Mouse (Mus musculus) embryonic facial prominence, embryonic 14.5 days (tissue): ENCODE measurements around the gene Zdhhc12. TPM values are rescaled to one million over a fixed set of nuclear protein-coding genes. Genes with fewer than 3 reads are reported as not detected.

Experiments
- ATAC-seq: fragments of 200-750 bp; cut with Nextera tagmentation; 2 replicates; pipeline ENCODE4 v1.8.0; 2017; ENCODE audit warnings: low read depth, moderate number of reproducible peaks, moderate TSS enrichment
- DNase-seq: peaks from one replicate; pipeline ENCODE4 v3.0.0-alpha.2; 2015; ENCODE audit warnings: low spot score
- H3K27ac ChIP-seq: fragments of 300-500 bp; sonication (generic); replicated peaks from 2 replicates; pipeline ENCODE4 v1.5.1; 2014; ENCODE audit warnings: low read depth, mild to moderate bottlenecking, low read length, moderate library complexity
- H3K27me3 ChIP-seq: fragments of 300-500 bp; sonication (generic); replicated peaks from 2 replicates; pipeline ENCODE4 v1.6.1; 2014; ENCODE audit warnings: low read length; ENCODE audit not compliant: control insufficient read depth, insufficient read depth
- H3K36me3 ChIP-seq: fragments of 300-500 bp; sonication (generic); 2 replicates; pipeline ENCODE4 v1.6.1; 2014; ENCODE audit warnings: low read length, mixed read lengths; ENCODE audit not compliant: control insufficient read depth, insufficient read depth
- H3K4me1 ChIP-seq: fragments of 300-500 bp; sonication (generic); 2 replicates; pipeline ENCODE4 v1.6.1; 2014; ENCODE audit warnings: antibody characterized with exemption, low read length; ENCODE audit not compliant: control insufficient read depth, insufficient read depth
- H3K4me2 ChIP-seq: fragments of 300-500 bp; sonication (generic); 2 replicates; pipeline ENCODE4 v1.6.1; 2014; ENCODE audit warnings: low read depth, mild to moderate bottlenecking, low read length, moderate library complexity, mixed read lengths
- H3K4me3 ChIP-seq: fragments of 300-500 bp; sonication (generic); 2 replicates; pipeline ENCODE4 v1.5.1; 2014; ENCODE audit warnings: low read depth, mild to moderate bottlenecking, low read length
- H3K9ac ChIP-seq: fragments of 300-500 bp; sonication (generic); 2 replicates; pipeline ENCODE4 v1.6.1; 2014; ENCODE audit warnings: low read depth, mild to moderate bottlenecking, low read length, moderate library complexity, mixed read lengths
- H3K9me3 ChIP-seq: fragments of 300-500 bp; sonication (generic); 2 replicates; pipeline ENCODE4 v1.6.1; 2016; ENCODE audit warnings: low read length; ENCODE audit not compliant: control insufficient read depth
- WGBS: fragments of 180-500 bp; shearing (Covaris S2); extraction: QIAGEN DNeasy Blood & Tissue Kit; methylation state at CpG from one replicate; pipeline ENCODE4 v1.1.7; 2014; 5-methylcytosine and 5-hydroxymethylcytosine counted together
- polyA plus RNA-seq: library from polyadenylated mRNA; unstranded; fragments of >200 nt; fragmentation: Nextera tagmentation; extraction: Ambion mirVana; gene quantifications from 2 replicates; pipeline ENCODE4 v1.2.1, GENCODE M21; 2014

Zdhhc12 gene
- polyA plus RNA-seq, 1 experiment from 2014 or later: 26.1 TPM

DNA sequence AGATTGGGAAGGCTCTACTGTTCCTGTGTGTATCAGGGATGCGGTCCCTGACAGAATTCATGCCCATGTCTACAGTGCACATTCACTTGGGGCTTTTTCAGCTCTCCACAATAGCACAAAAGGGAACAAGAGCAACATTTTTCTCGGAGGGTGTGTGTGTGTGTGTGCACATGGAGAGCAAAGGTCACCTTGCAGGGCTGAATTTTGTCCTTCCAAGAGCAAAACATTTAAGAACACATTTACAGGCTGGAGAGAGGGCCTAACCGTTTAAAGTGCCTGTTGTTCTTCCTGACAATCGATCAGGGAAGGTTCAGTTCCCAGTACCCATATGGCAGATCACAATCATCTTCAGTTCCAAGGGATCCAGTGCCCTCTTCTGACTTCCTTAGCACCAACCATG is 36.7 kb upstream of the Zdhhc12 start:
- peaks cover under 1% of the 10 kb centered on the region; the same call in 1 of the 2 replicates for H3K36me3 ChIP-seq
- no peak overlapping the region for H3K9ac ChIP-seq
- ATAC-seq (no peak), DNase-seq (no peak)
- H3K4me2 ChIP-seq: no peak overlapping the region
- no peaks in the 10 kb centered on the region for H3K27me3 ChIP-seq
- no peak overlapping the region for H3K4me3 ChIP-seq
- no peaks in the 10 kb centered on the region for H3K9me3 ChIP-seq
- peaks cover 19% of the 10 kb centered on the region for H3K4me1 ChIP-seq
- 79% methylated on average over 4 of the region's 4 CpGs for WGBS
- H3K27ac ChIP-seq: no peak overlapping the region

DNA sequence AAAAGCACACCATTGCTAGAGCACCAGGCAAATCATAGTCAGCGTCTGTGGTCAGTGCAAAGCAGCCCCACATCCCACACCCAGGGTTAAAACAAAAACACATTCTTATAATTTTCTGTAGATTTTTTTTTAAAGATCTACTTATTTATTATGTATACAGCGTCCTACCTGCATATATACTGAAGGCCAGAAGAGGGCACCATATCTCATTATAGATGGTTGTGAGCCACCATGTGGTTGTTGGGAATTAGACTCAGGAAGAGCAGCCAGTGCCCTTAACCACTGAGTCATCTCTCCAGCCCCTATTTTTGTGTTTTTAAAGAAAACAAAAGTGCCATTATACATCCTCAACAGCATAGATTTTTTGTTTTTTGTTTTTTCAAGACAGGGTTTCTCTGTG is 35.3 kb upstream of the Zdhhc12 start:
- H3K4me2 ChIP-seq: no peak overlapping the region
- H3K27me3 ChIP-seq: no peaks in the 10 kb centered on the region
- 32% methylated on average over 2 of the region's 2 CpGs for WGBS
- peak; percentile 60 for DNase-seq
- H3K9me3 ChIP-seq: no peaks in the 10 kb centered on the region
- H3K4me1 ChIP-seq: peaks cover 15% of the 10 kb centered on the region
- H3K27ac ChIP-seq: no peak overlapping the region
- ATAC-seq: no peak
- no peak overlapping the region for H3K4me3 ChIP-seq
- H3K36me3 ChIP-seq: no peaks in the 10 kb centered on the region
- no peak overlapping the region for H3K9ac ChIP-seq

DNA sequence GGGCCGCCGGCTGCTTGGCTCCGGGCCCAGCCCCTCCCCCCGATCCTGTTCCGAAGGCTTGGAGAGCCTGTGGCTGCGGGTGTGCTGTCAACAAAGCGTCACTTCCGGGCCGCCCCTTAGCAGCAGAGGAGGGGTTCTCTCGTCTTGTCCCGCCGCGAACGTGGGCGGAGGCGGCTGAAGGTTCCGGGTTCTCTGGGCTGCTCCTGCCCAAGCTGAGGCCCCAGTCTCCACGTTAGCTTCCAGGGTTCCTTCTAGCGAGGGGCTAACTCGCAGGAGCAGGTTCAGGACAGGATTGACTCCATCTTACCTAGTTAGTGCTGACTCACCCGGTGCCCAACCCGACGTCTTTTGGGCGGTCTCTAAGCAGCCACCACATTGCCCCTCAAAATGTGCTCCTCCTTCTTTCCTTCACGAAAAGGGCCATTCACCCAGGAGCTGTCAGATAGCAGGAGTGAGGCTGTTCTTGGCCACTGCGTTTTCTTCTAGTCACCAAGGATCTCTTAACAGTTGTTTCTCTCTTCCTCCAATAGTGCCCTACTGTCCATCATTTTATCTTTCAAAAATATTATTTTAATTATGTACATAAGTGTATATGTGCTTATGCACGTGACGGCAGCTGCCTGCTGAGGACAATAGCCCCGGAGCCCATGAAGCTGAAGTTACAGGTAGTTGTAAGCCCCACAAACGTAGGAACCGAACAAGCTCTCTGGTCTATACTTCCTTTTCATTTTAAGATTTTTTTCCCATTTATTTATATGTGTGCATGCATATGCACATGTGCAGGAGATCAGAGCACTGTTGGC is 31.2 kb upstream of the Zdhhc12 start, which contains the start of gene Zer1:
Gene Zer1, minus strand, starts transcription at position 114 of the 803 bp plus-strand sequence.
- DNase-seq (peak; percentile 97), ATAC-seq (peak; percentile 98)
- Histone ChIP-seq H3K4me3 (peak within 1 kb of the TSS; percentile 80), H3K9me3 (no peaks in the 10 kb centered on the region), H3K4me1 (peaks cover 13% of the 10 kb centered on the region), H3K36me3 (no peaks in the 10 kb centered on the region; the same call in 1 of the 2 replicates), H3K27me3 (no peaks in the 10 kb centered on the region), H3K4me2 (peak within 1 kb of the TSS; percentile 82), H3K9ac (peak within 1 kb of the TSS; percentile 87), H3K27ac (peak within 1 kb of the TSS; percentile 63)
- 15% methylated on average over 17 of the region's 31 CpGs for WGBS

DNA sequence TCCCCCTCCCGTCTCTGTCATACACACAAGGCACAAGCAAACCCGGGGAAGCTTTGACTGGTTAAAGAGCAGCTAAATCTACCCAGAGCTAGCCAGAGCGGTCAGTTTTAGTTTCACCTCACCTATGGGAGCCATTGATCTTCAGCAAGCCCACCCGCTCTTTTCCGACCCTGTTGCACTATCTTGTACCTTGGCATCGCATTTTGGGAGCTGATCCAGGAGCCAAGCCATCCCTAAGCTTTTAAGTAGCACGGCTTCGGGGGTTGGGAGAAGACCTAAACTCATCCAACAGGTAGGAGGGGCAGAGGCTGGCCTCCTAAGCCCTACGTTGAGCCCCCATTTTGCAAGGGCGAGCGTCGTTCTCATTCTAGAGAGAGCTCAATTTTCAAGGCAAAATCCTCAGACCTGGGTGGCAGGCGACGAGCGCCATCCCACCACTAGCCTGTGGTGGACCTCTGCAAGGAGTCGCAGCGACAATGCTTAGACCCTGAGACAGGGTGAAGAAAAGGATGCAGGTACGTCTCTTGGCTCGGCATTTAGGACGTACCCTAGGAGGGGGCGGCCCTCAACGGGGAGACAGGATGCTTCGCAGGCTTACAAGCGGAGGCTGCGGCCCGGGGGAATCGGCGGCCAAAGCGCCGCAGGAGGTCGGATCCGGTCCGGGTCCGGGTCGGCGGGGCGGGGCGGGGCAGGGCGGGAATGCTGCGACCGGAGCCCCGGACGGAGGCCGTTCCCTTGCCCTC is 30.5 kb upstream of the Zdhhc12 start:
- ATAC-seq: peak; percentile 62
- Histone ChIP-seq H3K4me2 (peak overlapping the region; percentile 82), H3K27ac (peak overlapping the region; percentile 63), H3K27me3 (no peaks in the 10 kb centered on the region), H3K9ac (peak overlapping the region; percentile 87), H3K4me3 (peak overlapping the region; percentile 80), H3K9me3 (no peaks in the 10 kb centered on the region), H3K4me1 (peaks cover 13% of the 10 kb centered on the region), H3K36me3 (no peaks in the 10 kb centered on the region; the same call in 1 of the 2 replicates)
- 1% methylated on average over 26 of the region's 44 CpGs for WGBS
- DNase-seq: no peak

DNA sequence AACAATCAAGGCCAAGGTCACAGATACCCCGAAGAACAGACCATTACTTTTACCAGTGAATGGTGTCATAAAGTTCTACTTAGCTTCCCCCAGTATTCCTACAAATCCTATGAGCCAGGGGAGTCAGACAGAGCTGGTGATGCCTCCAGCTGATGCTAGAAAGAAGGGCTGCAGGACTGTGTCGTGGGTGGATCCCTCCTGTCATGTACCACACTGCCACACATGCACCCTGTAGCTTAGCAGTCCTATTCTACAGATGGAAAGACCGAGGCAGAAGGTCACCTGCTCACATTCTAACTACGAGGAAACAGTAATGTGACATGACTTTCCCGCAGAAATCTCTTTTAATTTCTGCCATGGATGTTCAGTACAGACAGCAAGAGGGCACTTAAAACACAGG is 29.3 kb upstream of the Zdhhc12 start:
- Histone ChIP-seq H3K4me2 (peak overlapping the region; percentile 82), H3K4me3 (peak overlapping the region; percentile 80; the same call in 1 of the 2 replicates), H3K9ac (no peak overlapping the region), H3K4me1 (peaks cover 13% of the 10 kb centered on the region), H3K27me3 (no peaks in the 10 kb centered on the region), H3K9me3 (no peaks in the 10 kb centered on the region), H3K27ac (no peak overlapping the region), H3K36me3 (no peaks in the 10 kb centered on the region; the same call in 1 of the 2 replicates)
- ATAC-seq: no peak
- DNase-seq: no peak
- 88% methylated on average over 5 of the region's 5 CpGs for WGBS

DNA sequence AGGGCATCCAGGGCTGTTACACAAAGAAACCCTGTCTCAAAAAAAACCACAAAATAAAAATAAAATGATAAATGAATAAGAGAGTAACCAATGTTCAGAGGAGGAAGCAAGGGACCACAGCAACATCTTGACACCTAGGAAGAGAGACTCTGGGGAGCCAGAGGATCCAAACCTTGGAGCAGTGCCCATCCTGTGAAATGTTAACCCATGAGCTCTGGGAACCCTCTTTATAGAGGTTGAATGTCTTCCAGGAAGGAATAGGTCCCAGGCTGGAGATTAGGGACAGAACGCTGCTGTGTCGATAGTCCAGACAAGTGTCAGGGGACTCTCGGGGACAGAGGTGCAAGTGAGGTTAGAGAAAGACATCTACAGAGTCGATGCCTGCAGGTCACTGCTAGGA is 26.8 kb upstream of the Zdhhc12 start:
- Histone ChIP-seq H3K36me3 (peaks cover 4% of the 10 kb centered on the region; the same call in 1 of the 2 replicates), H3K9me3 (no peaks in the 10 kb centered on the region), H3K4me1 (peaks cover 13% of the 10 kb centered on the region), H3K27me3 (no peaks in the 10 kb centered on the region), H3K27ac (no peak overlapping the region), H3K4me3 (no peak overlapping the region), H3K9ac (no peak overlapping the region), H3K4me2 (no peak overlapping the region)
- DNase-seq: no peak
- no peak for ATAC-seq
- WGBS: 85% methylated on average over 4 of the region's 4 CpGs

DNA sequence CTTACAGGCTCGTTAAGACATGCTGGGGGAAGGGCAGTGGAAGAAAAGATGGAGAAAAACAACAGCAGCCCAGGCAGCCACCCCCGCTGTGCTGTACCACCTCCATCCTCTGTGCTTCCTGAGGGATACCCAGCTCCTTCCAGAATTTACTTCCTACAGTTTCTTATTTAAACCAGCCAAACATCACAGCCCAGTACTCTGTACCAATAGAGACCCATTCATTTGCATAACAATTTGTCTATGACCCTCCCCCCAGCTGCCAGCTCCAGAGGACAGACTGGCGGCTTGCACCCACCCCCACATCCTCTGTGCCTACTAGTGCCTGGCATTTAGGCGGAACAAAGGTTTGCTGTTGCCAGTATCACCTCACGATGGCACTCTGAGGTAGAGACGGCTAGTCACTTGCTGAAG is 26.2 kb upstream of the Zdhhc12 start:
- H3K27me3 ChIP-seq: no peaks in the 10 kb centered on the region

DNA sequence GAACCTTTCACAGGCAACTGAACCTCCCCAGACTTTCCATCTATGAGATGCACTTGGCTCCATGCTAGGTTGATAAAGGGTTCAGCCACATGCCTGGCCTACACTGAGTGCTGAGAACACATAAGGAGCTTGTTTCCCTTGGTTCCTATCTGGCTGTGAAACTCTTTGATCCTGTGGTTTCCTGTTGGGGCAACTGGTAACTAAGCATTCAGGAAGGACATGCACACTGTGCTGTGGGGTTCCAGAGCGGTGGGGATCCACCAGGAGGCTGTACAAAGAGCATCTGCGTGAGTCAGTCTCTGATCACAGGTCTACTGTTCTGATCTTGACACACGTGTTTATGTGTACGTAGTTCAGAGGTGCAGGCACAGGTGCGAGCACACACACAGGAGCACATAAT is 19.1 kb upstream of the Zdhhc12 start:
- Histone ChIP-seq H3K4me3 (no peak overlapping the region), H3K4me2 (no peak overlapping the region), H3K27ac (no peak overlapping the region), H3K9ac (no peak overlapping the region), H3K9me3 (no peaks in the 10 kb centered on the region), H3K36me3 (peaks cover 63% of the 10 kb centered on the region), H3K4me1 (no peaks in the 10 kb centered on the region), H3K27me3 (no peaks in the 10 kb centered on the region)
- ATAC-seq (no peak), DNase-seq (no peak)
- 83% methylated on average over 5 of the region's 5 CpGs for WGBS

More for the DNA sequence above, 26.2 kb upstream of the Zdhhc12 start:
- WGBS: 37% methylated on average over 6 of the region's 6 CpGs
- Histone ChIP-seq H3K36me3 (peaks cover 4% of the 10 kb centered on the region; the same call in 1 of the 2 replicates), H3K4me3 (no peak overlapping the region), H3K9me3 (no peaks in the 10 kb centered on the region), H3K4me1 (peaks cover 7% of the 10 kb centered on the region; the same call in 1 of the 2 replicates), H3K4me2 (no peak overlapping the region), H3K9ac (no peak overlapping the region), H3K27ac (no peak overlapping the region)
- no peak for DNase-seq
- ATAC-seq: no peak
